Mouse (Mus musculus) ES-E14 (cell line): ENCODE measurements at regions not wholly inside any gene's neighbourhood (a gene's known extent, or its start where the extent isn't known, plus 50 kb on each side); places are given as distances from the start of the nearest gene placed in this dataset.

Experiments used
- DNase-seq: peaks from one replicate; pipeline ENCODE4 v3.0.0-alpha.2; 2013; ENCODE audit warnings: low read depth, low spot score
- H3K27ac ChIP-seq: 2 replicates; pipeline ENCODE4 v1.5.1; 2012; ENCODE audit warnings: low read depth, mild to moderate bottlenecking, low read length, moderate library complexity, mixed read lengths; ENCODE audit not compliant: poor library complexity, insufficient read depth, severe bottlenecking
- H3K36me3 ChIP-seq: 2 replicates; pipeline ENCODE4 v1.6.1; 2012; ENCODE audit warnings: mild to moderate bottlenecking, low read length, moderate library complexity, mixed read lengths; ENCODE audit not compliant: control insufficient read depth, poor library complexity, insufficient read depth, severe bottlenecking
- H3K4me1 ChIP-seq, 2 experiments: fragments of 150-350 bp in 1 of 2; sonication (generic) in 1 of 2; 2 replicates each; pipeline ENCODE4 v1.6.1; 2012; ENCODE audit warnings: low read length in 2 of 2, mild to moderate bottlenecking in 1 of 2, mixed read lengths in 1 of 2; ENCODE audit not compliant: control insufficient read depth in 2 of 2, insufficient read depth in 2 of 2, poor library complexity in 1 of 2
- H3K4me3 ChIP-seq, 2 experiments: fragments of 150-350 bp in 1 of 2; sonication (generic) in 1 of 2; 2 replicates each; pipeline ENCODE4 v1.5.1; 2012; ENCODE audit warnings: low read length in 2 of 2, low read depth in 1 of 2, mild to moderate bottlenecking in 1 of 2, mixed read lengths in 1 of 2; ENCODE audit not compliant: insufficient read depth in 1 of 2, poor library complexity in 1 of 2, severe bottlenecking in 1 of 2
- H3K9ac ChIP-seq: 2 replicates; pipeline ENCODE4 v1.6.1; 2012; ENCODE audit warnings: low read depth, mild to moderate bottlenecking, low read length, mixed read lengths; ENCODE audit not compliant: poor library complexity, insufficient read depth, severe bottlenecking
- H3K9me3 ChIP-seq: fragments of 150-350 bp; sonication (generic); 2 replicates; pipeline ENCODE4 v1.6.1; 2012; ENCODE audit warnings: low read depth, mild to moderate bottlenecking, low read length; ENCODE audit not compliant: control insufficient read depth, insufficient read depth
- CHD2 ChIP-seq: IDR thresholded peaks from 2 replicates; pipeline ENCODE4 v1.6.1; 2014; ENCODE audit warnings: mild to moderate bottlenecking, low read depth, low read length, inconsistent platforms
- HCFC1 ChIP-seq: IDR thresholded peaks from 2 replicates; pipeline ENCODE4 v1.6.1; 2012; ENCODE audit warnings: low read length, inconsistent platforms, borderline replicate concordance; ENCODE audit not compliant: insufficient read depth
- MAFK ChIP-seq: IDR thresholded peaks from 2 replicates; pipeline ENCODE4 v1.6.1; 2014; ENCODE audit warnings: mild to moderate bottlenecking, low read depth, low read length, inconsistent platforms; ENCODE audit not compliant: insufficient read depth
- ZC3H11A ChIP-seq: IDR thresholded peaks from 2 replicates; pipeline ENCODE4 v1.6.1; 2012; ENCODE audit warnings: low read depth, mild to moderate bottlenecking, inconsistent platforms, low read length, borderline replicate concordance
- ZNF384 ChIP-seq: IDR thresholded peaks from 2 replicates; pipeline ENCODE4 v1.6.1; 2012; ENCODE audit warnings: low read depth, low read length, inconsistent platforms
- in situ Hi-C, 2 experiments: fragments of 600-800 bp; cut with MboI; formaldehyde crosslinking; loops; one replicate each; pipeline ENCODE4 v1.15.1; 2025; ENCODE audit warnings: low sequenced_read_pairs in 2 of 2, inconsistent platforms in 1 of 2; ENCODE audit not compliant: unreplicated experiment in 2 of 2

GRCm38 (mm10) chr11:31807461-31808215 lies 64.4 kb upstream of the Cpeb4 start:
- H3K36me3 ChIP-seq = no peaks in the 10 kb centered on the region
- no peak for TF ChIP-seq HCFC1
- TF ChIP-seq CHD2 = no peak
- no peak for TF ChIP-seq ZC3H11A
- TF ChIP-seq ZNF384 = no peak
- no peak for TF ChIP-seq MAFK
- peaks cover 0 to 9% of the 10 kb centered on the region in 2 experiments; a peak in 3 of 4 replicates for H3K4me1 ChIP-seq
- in situ Hi-C loops = no loop called here
- no peak overlapping the region for H3K4me3 ChIP-seq
- no peak overlapping the region for H3K27ac ChIP-seq
- no peaks in the 10 kb centered on the region for H3K9me3 ChIP-seq
- DNase-seq = no peak
- H3K9ac ChIP-seq = no peak overlapping the region

GRCm38 (mm10) chr11:31808216-31808838 lies 63.7 kb upstream of the Cpeb4 start:
- Histone ChIP-seq H3K27ac (no peak overlapping the region), H3K4me1 (peaks cover 0 to 7% of the 10 kb centered on the region in 2 experiments; a peak in 3 of 4 replicates), H3K9ac (no peak overlapping the region), H3K4me3 (no peak overlapping the region), H3K9me3 (no peaks in the 10 kb centered on the region), H3K36me3 (no peaks in the 10 kb centered on the region)
- TF ChIP-seq ZNF384 (no peak), MAFK (no peak), HCFC1 (no peak), ZC3H11A (no peak), CHD2 (no peak)
- in situ Hi-C loops = no loop called here
- DNase-seq = no peak

- H3K36me3 ChIP-seq = no peaks in the 10 kb centered on the region
- no peaks in the 10 kb centered on the region for H3K9me3 ChIP-seq
- H3K4me3 ChIP-seq = no peak overlapping the region
- no peaks in the 10 kb centered on the region; a peak in 1 of 4 replicates for H3K4me1 ChIP-seq
- H3K9ac ChIP-seq = no peak overlapping the region
- H3K27ac ChIP-seq = no peak overlapping the region
- TF ChIP-seq ZC3H11A (no peak), MAFK (no peak), HCFC1 (no peak), ZNF384 (no peak), CHD2 (no peak)
- in situ Hi-C loops = no loop called here
- no peak for DNase-seq
Observed at GRCm38 (mm10) chr11:31810011-31810786, 61.8 kb upstream of the Cpeb4 start.

- H3K4me3 ChIP-seq = no peak overlapping the region
- H3K4me1 ChIP-seq = no peaks in the 10 kb centered on the region; a peak in 1 of 4 replicates
- no peak overlapping the region for H3K9ac ChIP-seq
- no peaks in the 10 kb centered on the region for H3K9me3 ChIP-seq
- TF ChIP-seq CHD2 (no peak), HCFC1 (no peak)
- DNase-seq = no peak
- no peaks in the 10 kb centered on the region for H3K36me3 ChIP-seq
- H3K27ac ChIP-seq = no peak overlapping the region
- in situ Hi-C loops = no loop called here
Observed at GRCm38 (mm10) chr11:31812215-31812614, 59.8 kb upstream of the Cpeb4 start.
